Mouse (Mus musculus) small intestine, adult 2 months (tissue): Measurements from ENCODE around the gene Chn2.

ENCODE experiments used
- CTCF ChIP-seq: fragments of 200-500 bp; IDR thresholded peaks from 2 replicates; pipeline ENCODE4 v1.5.1; 2012; ENCODE audit warnings: low read depth, mild to moderate bottlenecking, control low read depth, inconsistent platforms, low read length, moderate library complexity, mixed read lengths; ENCODE audit not compliant: insufficient replicate concordance, insufficient read length; ENCODE audit errors: extremely low read depth
- POLR2A ChIP-seq: fragments of 200-500 bp; IDR thresholded peaks from 2 replicates; pipeline ENCODE4 v1.6.1; 2012; ENCODE audit warnings: low read depth, mild to moderate bottlenecking, control low read depth, inconsistent platforms, low read length, moderate library complexity

DNA sequence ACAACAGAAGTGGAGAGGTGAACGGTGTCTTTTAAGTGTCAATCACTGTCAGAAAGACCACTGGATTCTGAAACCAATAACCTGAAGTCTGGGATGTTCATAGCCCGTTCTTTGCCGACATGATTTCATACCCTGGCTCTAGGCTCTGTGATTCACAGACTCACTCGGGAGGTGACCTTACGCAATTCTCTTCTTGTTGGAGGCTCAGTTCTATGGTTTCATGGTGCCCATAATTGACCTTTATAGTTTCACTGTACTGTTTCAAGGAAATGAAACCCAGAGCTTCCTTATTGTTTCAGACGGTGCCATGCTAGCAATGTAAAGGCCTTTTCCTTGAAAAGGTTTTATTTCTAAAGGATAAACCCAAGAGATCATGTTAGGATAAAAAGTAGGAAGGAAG, 9.4 kb downstream of the Chn2 start:
- TF ChIP-seq CTCF (no peak), POLR2A (no peak)
